Mouse (Mus musculus): ENCODE measurements at regions not wholly inside any gene's neighbourhood (a gene's known extent, or its start where the extent isn't known, plus 50 kb on each side); places are given as distances from the start of the nearest gene placed in this dataset.
A peak's percentile ranks its signal among the peaks of the same experiment; 100 is the strongest.
"Not testable (repeated sequence)": the region's sequence is repeated elsewhere in the genome, so short reads cannot be mapped to it uniquely, and the experiment has no call there.

DNA sequence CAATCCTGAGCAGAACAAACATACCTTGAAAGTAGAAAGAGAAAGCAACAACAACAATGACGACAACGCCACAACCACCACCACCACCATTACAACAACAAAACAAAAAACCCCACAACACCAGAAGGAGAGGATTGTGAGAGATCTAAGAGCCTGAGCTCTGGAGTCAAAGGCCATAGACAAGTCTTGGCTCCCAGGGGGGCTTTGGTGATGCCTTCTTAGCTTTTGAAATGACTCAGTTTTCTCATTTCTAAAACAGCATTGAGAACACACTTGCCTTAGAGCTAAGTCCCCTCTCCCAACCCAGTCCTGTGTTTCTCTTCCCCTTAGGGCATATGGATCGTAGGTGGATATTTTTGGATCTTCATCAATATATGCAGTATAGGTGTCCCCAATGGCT, 112.2 kb downstream of the Kif20b start:
- DNase-seq (ENCODE audit: low spot score): no peak

DNA sequence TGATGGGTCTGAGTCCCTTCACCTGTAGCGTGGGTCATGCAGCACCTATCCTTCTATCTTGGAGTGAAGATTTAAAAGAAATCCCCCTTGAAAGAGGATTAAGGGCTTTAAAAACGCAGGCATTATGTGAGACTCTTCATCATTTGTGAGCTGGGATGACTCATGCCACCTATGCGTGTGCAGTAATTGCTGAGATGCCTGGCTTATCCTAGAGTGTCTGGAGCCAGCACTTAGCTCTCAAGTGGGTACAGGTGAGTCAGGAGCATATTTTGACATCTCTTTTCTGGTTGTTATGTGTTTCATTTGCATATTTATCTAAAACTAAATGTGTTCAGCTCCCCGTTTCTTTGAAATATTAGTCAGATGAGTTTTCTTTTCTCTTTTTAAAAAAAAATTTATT, 123.4 kb downstream of the Kif20b start:
- no peak for DNase-seq (ENCODE audit: low spot score)

DNA sequence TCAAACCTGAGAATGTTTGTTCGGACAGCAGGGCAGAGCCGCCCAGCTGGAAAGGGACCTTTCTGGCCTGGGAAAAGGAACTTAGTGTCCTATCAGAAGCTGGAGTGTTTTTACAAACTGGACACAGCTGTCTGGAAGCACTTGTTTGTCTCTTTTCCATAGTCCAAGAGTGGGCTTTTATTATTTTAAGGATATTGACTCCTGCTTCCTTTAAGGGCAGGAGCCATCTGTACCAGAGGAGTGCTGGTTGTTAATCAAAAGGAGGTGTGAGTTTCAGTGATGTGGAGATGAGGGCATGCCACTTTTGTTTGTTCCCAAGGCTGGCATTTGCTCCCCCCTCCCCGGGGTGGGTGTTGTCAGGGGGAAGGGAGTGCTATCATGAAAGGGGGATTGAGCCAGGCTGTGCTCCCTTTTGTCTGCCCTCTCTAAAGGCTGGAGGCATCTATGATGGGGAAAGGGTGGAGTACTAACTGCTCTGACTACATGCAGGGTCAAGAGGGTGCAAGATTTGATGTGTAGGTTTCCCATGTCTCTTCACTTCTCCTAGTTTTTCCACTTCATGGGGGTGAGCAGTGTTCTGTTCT, 144.3 kb downstream of the Kif20b start:
- DNase-seq (ENCODE audit: low spot score): no peak

DNA sequence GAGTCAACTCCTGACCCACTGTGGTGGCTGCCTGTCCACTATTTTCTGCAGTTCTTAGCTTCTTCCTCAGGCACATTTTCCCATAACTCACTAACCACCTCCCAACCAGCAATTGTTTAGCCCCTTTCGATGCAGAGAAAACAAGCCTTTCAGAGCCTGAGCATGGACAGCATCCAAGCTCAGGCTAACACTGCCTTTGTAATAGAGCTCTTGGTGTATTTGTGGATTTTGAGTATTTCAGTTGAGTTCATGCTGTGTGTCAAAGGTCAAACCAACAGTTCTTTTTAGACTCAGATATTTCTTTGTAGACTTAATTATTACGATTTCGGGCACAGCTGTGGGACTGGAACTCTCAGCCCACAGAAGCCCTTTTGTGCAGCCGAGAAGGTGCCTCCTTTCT, 159.0 kb downstream of the Kif20b start:
- no peak for DNase-seq (ENCODE audit: low spot score)

DNA sequence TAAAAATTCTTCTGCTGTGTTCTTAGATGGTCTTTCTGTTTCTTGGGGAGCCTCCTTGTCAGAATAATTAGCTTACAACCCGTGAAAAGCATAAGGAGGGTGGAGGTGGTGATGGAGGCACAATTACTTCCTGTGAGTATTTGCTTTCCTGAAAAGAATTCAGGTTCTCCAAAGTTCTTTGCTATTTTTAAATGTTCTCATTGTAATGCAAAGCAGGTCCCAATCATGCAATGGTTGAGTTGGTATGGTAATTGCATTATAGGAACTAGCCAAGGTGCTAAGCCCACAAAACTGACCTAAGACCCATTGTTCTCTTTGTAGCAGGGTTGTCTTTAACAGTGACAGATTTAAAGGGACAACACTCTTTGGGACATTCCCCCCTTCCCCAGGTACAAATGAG, 179.1 kb downstream of the Kif20b start:
- DNase-seq (ENCODE audit: low spot score): no peak

DNA sequence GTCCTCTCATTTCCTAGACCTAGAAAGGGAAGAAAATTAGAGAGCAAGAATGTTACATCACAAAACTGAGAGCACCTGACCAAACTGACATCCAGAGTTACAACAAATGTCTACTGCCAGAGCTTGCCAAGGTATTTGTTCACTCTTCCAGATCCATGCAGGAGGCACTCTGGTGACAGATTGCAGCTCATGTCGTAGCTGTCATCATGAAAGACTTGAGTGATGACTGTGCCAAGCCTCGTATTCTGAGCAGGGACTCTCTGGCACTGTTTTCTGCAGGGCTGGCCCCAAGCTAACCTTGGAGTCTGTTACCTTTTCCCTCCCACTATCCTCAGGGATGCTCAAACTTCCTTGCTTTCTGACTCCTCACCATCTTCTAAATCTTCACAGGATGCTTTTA, 192.2 kb downstream of the Kif20b start:
- DNase-seq (ENCODE audit: low spot score): no peak

DNA sequence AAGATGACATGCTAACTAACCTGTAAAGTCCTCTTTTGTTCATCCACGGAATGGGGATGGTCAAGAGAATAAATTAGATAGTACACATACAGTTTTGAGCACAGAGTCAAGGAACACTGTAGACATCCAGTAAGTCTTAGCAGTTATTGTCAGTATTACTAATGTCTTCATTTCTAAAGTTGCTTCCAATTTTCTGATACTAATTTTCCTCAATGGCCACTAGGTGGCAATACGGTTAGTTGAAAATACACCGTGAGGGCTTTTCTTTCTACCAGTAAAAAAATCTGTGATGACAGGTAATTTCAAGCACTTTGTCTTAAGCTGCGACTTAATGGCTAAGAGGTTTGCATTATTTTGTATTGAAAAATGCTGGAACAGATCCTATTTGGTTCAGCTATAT, 203.1 kb downstream of the Kif20b start:
- DNase-seq (ENCODE audit: low spot score): peak; percentile 65

DNA sequence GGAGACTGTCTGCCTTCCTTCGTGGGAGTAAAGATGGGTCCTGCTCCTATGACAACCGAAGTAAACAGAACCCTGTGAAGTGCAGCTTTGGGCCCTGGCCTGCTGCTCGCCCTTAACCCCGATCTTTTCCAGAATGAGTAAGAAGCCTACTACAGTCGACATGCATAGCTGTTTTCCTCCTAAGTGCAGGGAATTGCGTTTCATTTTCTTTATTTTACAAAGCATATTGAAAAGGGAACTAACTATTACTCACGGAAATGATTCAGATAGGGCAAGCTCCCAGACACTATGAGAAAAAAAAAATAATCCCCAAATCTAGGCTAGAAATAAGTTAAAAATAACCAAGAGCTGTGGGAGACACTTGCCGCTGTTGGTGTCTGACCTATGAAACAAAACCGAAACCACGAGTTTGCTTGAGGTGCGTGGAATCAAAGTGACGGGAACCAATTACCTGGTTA, 204.5 kb downstream of the Kif20b start:
- DNase-seq (ENCODE audit: low spot score): no peak

DNA sequence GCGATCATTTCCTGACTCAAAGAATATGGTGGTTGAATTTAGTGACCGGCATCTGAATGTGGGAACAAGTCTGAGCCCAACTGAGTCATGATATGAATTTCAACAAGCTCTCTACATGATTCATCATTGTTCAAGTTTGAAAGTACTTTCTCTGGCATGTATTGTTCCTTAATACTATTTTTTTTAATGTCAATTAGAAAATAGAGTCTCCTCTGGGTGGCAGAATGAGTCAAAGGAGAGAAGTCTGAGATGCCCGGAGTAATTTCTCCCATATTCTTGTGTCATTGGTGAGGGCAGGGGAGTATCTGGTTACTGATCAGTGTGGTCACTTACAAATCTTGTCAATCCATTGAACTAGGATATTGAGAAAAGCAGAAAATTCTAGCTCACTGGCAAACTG, 205.9 kb downstream of the Kif20b start:
- no peak for DNase-seq (ENCODE audit: low spot score)

DNA sequence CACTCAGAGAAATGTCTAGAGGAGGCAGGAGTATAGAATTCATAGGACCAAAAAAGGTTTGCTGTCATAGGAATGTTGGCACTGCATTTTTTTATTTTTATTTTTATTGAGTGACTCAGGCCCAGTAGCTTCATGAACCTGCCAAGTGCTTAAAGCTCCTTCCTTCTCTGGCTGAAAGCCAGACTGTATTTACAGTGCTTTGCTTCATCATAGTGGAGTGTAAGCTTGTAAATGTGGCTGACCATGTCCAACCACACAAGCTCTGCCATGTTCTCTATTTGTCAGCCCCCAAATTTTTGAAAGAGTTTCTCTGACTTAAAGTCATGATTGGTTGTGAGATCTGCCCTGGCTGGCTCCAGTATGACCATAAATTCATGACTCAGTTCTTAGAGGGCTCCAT, 221.0 kb downstream of the Kif20b start:
- no peak for DNase-seq (ENCODE audit: low spot score)

DNA sequence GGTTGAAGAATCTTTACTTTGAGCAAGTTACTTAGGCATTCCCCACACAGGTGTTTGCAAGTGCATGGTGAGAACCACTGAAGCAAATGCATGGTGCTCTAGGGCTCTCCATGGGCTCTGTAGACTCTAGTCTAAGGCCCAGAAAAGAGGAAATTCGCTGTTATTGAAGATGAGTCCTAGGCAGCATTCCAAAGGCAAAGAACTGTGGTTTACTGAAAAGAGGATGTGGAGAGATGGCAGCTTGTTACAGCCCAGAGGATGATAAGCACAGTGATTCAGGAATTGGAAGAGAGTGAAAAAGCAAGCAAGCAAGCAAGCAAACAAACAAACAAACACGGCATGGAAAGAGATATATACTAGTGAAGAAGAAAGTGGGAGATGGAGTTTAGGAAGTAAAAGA, 221.6 kb downstream of the Kif20b start:
- no peak for DNase-seq (ENCODE audit: low spot score)

DNA sequence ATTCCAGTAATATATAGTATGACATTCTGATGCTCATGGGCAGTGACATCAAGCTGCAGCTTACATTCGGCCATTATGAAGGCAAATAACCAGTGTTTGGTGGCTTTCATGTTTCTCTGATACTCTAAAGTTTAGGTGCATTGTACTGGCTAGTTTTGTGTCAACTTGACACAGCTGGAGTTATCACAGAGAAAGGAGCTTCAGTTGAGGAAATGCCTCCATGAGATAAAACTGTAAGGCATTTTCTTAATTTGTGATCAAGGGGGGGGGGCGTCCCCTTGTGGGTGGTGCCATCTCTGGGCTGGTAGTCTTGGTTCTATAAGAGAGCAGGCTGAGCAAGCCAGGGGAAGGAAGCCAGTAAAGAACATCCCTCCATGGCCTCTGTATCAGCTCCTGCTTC, 227.3 kb downstream of the Kif20b start:
- not testable (repeated sequence) for DNase-seq (ENCODE audit: low spot score)

DNA sequence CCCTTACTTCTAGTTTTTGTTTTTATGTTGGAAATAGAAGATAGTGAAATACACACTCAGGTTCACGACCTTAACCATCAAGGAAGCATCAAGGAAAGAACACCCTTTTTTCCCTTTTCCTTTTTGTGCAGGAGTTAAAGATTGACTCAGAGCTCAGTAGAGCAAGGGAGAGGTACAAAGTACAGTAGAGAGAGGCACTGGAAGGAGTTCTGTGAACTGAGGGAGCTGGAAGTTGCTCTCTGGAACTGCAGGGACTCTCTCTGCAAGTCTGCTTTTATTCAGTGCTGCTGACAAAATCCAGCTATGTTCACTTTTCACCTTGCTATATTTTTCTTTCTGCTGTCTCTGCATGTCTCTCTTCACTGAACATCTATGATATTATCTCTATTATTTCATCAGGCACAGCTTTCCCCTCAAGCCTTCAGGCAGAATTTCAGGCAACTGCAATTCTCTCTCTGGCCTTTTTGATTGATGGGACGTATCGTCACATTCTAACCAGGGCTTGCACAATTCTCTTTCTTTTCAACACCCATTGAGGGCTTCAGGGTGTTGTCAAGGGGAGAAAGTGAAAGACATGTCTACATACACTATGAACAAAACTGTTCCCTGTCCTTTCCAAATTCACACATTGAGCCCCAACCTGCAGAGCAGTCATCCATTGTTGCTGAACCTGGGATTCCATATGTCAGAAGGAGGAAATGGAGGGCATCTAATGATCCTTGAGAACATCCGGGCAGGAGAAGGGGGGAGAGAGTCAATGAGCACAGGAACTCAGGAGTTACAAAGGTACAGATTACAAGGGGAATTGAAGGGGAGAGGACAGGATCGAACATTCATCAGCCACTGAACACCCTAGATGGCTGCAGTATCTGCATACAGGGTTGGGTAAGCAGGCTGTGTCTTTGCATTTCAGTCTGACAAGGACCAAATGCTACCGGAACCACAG, 228.9 kb downstream of the Kif20b start:
- no peak for DNase-seq (ENCODE audit: low spot score)

DNA sequence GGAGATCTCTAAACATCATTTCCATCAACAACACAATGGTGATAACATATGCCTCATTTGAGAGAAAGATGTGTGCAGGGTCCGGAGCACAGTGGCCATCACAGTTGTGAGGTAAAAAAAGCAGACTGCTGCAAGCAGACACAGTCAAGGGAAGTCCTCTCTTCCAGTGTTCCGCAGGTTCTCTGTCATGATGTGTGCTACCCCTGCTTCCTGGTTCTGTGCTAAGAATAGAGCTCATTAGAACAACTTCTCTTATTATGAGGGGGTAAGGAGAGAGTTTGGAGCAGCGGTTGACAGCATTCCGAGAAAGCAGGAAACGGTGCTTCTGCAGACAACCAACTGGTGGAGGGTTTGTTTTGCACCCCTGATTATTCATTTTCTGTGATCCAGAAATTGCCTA, 229.7 kb downstream of the Kif20b start:
- DNase-seq (ENCODE audit: low spot score): no peak

DNA sequence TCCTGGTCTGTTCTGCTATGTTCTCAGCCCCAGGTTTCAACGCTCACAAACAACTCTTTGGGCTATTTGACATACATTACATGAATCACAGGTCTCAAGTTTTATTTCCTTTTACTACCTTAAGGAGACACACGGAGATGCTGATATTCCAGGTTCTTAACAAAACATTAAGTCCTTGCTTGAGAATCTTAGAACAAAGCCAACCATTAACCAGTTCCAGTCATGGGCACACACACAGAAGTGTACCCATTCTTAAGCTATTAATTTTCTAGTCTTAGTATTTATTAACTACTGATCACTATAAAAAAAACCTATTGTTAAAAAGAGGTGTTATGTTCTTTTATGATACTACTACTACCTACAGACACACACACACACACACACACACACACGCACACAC, 235.7 kb downstream of the Kif20b start:
- DNase-seq (ENCODE audit: low spot score): no peak

DNA sequence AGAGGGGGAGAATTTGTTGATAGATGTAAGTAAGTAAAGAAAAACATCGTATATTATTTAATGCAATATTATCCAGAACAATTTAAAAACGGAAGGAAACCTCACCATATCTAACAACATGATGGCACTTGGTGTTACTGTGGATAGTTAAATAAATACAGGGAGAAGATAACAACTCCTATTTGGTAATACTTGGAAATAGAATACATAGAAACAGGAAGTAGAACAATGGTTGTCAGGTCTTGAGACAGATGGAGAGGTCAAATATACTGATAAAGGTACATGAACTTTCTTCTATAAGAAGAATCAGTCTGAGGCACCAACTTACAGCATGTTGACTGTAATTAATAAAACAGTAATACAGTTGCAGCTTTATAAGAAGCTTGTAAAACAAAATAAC, 242.6 kb downstream of the Kif20b start:
- no peak for DNase-seq (ENCODE audit: low spot score)

DNA sequence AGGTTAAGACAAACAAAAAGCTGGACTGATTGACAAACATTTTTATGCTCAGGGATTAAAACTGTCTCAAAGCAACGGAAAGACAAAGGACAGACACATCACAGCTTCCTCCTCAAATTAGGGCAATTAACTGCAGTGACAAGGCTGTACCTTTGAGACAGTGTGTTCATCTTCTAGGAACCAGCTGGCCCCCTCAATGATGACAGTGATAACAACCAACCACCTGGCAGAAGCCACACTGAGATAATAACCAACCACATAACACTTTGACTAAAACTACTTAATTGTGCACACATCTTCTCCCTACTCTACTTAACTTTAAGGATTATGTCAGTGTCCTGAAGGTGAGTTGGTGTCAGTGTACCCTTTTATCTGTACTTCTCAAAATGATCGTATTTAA, 248.4 kb downstream of the Kif20b start:
- DNase-seq (ENCODE audit: low spot score): no peak

DNA sequence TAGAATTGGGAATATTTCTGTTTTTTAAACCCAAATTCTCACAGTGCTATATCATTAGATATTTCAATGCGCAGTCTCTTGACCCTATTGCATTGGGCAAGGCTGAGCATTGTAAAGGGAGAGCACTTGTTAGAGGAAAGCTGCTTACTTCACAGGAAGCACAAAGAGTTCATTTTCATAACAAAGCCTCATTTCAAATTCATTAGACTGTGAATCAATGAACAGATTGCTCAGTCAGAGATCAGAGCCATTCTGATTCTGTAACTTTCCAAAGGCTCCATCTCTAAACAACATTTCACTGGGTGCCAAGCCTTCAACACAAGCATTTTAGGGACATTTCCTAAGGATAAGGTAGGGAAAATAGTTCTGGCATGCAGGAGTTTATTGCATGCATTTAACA, 257.9 kb downstream of the Kif20b start:
- DNase-seq (ENCODE audit: low spot score): no peak

DNA sequence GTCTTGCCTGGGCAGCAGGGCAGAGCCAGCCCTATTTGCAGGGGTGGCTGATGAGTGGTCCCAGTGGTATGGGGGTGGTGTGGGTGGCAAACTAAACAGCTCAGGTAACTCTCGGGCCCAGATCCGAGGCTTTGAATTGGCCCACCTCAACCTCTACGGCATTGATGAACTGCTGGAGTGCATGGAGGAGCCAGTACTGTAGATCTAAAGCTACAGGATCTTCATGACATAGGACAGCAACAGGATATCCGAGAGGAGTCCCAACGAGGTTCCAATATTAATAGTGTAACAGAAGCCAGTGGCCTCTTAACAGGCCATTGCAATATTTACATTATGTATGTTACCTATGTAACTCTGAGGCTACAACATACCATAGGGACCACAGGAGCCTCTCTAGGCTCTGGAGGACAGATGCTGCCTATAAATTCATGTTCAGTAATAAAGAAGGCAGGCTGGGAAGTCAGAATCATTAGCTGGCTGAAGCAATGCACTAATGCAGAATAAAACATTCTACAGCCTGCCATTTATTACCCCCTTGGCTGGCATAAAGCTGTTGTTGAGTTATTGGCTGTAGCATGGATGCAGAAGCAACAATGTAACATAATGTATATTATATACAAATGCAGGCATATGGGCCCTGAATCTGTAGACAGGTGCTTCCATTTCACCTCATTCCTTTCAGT, 283.5 kb downstream of the Kif20b start:
- DNase-seq (ENCODE audit: low spot score): no peak

DNA sequence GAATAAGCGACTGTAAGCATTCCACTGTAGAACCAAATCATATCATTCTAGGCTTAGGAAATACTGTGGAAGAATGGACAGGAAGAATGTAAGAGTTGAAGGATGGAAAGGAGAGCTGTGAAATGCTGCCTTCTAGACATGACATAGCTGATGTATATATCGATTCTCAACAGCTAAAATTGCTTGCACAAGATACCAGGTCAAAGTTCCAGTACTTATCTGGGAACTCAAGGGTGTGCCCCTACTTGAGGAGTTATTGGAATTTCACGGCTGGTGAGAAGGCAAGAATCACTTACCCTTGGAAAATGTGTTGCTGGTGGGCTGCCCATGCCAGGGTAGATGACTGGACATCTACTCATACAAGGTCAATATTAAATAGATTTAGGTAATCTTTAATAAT, 322.0 kb downstream of the Kif20b start:
- DNase-seq (ENCODE audit: low spot score): no peak

DNA sequence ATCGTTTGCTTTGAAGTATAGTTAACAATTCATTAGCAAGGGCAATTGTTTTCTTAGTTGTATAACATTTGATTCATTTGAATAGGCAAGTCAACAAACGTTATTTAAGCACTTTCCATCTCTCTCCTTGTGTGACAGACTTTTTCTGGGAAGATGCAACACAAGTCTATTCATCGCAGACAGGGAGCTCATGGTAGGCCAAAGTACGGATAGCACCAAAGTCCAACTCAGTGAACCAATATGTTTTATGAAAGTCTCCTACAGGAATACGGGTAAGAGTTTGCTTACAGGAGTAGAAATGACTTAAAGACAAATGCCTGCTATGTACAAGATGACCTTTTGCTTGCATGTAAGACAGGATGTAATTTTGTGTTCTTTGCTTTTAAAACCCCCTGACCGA, 325.4 kb downstream of the Kif20b start:
- no peak for DNase-seq (ENCODE audit: low spot score)

DNA sequence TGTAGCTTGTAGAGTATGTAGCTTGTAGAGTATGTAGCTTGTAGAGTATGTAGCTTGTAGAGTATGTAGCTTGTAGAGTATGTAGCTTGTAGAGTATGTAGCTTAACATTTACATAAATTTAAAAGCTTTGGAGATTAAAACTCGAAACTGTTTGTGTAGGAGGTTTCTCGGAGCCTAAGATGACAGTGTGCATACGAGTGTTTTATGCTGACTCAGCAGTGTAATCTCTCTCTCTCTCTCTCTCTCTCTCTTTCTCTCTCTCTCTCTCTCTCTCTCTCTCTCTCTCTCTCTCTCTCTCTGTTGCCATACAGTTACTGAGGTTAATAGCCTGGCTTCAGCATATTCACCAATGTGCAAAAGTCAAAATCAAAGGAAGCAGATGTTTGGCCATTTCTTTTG, 336.5 kb downstream of the Kif20b start:
- not testable (repeated sequence) for DNase-seq (ENCODE audit: low spot score)

DNA sequence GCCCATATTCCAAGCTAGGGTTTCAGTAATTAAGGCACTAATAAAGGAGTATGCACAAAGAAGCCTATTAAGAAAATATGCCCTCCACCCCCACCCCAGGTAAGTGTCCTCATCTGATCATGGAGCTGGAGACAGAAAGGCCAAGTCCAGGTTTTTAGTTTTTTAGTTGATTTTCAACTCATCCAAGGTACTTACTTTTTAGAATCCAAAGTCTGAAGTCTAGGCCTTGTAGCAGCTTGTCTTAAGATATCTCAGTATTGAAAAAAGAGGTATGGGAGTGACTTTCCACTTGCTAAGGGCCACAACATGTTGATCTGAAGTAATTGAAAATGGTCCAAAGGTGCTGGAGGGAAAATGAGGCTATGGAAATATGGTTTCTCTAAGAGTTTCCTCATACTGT, 340.9 kb downstream of the Kif20b start:
- DNase-seq (ENCODE audit: low spot score): no peak

Measured in retina, embryonic 14.5 days (tissue).